Mouse (Mus musculus): Measurements from ENCODE around the gene Dmac2. TPM values are rescaled to one million over a fixed set of nuclear protein-coding genes. Genes with fewer than 3 reads are reported as not detected.

The Dmac2 gene
- polyA plus RNA-seq, 1 experiment from 2014 or later: 61.5 TPM

DNA sequence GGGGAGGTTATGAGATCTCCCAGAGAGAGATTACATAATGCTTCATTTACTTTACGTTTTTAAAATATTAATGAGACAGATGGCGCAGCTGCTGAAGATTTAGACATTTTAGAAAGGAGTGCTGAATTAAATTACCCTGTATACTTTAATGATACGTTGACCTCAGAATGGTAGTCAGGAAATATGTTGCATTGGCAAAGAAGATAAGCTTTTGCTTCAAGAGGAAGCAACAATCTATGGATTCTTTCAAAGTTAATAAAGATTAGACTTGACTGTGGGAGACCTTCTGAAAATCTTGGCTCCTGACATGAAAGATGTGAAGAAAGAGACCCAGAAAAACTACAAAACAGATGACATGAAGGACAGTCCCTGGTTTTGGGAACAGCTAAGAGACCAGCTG lies 25.4 kb upstream of the Dmac2 start:
- no peak overlapping the region for H3K9ac ChIP-seq
- 76% methylated on average over 3 of the region's 3 CpGs for WGBS
- no peak for ATAC-seq (replicated peaks; ENCODE audit: insufficient number of reproducible peaks, insufficient read depth, low FRiP score, low read depth)
- H3K4me2 ChIP-seq: no peak overlapping the region
- H3K27me3 ChIP-seq: no peaks in the 10 kb centered on the region; the same call in 1 of the 2 replicates
- H3K27ac ChIP-seq: no peak overlapping the region
- H3K4me1 ChIP-seq (replicated peaks): no peaks in the 10 kb centered on the region
- no peak overlapping the region for H3K4me3 ChIP-seq
- no peaks in the 10 kb centered on the region for H3K9me3 ChIP-seq (replicated peaks)
- no peaks in the 10 kb centered on the region for H3K36me3 ChIP-seq

DNA sequence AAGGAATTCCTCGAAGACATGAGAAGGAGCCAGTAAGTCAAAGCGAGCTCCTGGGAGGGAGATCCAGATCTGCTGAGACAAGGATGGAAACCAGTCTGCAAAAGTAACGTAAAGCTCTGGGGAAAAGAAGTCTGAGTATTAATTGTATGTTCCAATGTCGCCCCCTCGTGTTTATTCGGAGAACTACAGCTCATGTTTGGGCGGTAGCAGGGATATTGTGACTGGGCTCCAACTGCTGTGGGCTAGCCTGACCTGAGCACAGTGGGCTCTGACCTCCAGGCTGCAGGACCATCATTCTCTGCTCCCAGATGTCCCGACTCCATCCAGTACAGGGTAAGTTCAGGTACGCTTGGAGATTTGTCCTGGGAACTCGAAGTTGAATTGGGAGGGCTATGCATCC lies 19.6 kb upstream of the Dmac2 start:
- Histone ChIP-seq H3K9ac (no peak overlapping the region), H3K4me1 (replicated peaks) (no peaks in the 10 kb centered on the region), H3K9me3 (replicated peaks) (no peaks in the 10 kb centered on the region), H3K27me3 (no peaks in the 10 kb centered on the region; the same call in 1 of the 2 replicates), H3K4me3 (no peak overlapping the region), H3K4me2 (no peak overlapping the region), H3K27ac (no peak overlapping the region), H3K36me3 (no peaks in the 10 kb centered on the region)
- no peak for ATAC-seq (replicated peaks; ENCODE audit: insufficient number of reproducible peaks, insufficient read depth, low FRiP score, low read depth)
- WGBS: 11% methylated on average over 10 of the region's 10 CpGs

DNA sequence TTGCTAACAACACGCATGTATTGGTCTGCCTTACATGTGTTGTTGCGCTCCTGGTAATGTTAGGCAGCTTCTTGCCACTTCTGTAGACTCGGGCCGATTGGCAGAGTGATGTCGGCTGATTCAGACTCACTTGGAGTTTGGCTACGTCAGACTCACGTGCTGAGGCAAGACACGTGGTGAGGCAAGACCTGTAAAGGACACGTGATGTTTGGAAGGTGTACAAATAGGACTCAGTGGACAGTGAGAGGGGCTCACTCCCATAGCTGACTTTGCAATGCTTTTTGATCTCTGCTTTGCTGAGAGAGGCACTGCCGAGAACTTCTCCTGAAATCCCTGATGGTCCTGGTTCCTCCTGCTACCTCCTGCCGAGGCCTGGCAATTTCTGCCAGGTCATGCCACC lies 18.5 kb upstream of the Dmac2 start:
- H3K4me2 ChIP-seq: no peak overlapping the region
- H3K4me3 ChIP-seq: no peak overlapping the region
- 78% methylated on average over 11 of the region's 11 CpGs for WGBS
- no peak overlapping the region for H3K27ac ChIP-seq
- H3K27me3 ChIP-seq: no peaks in the 10 kb centered on the region; the same call in 1 of the 2 replicates
- H3K36me3 ChIP-seq: no peaks in the 10 kb centered on the region
- no peaks in the 10 kb centered on the region for H3K4me1 ChIP-seq (replicated peaks)
- ATAC-seq (replicated peaks; ENCODE audit: insufficient number of reproducible peaks, insufficient read depth, low FRiP score, low read depth): no peak
- no peaks in the 10 kb centered on the region for H3K9me3 ChIP-seq (replicated peaks)
- no peak overlapping the region for H3K9ac ChIP-seq

GRCm38 (mm10) chr7:25601346-25601745 lies 17.9 kb upstream of the Dmac2 start:
- H3K9me3 ChIP-seq (replicated peaks): no peaks in the 10 kb centered on the region
- no peak for ATAC-seq (replicated peaks; ENCODE audit: insufficient number of reproducible peaks, insufficient read depth, low FRiP score, low read depth)
- no peak overlapping the region for H3K4me3 ChIP-seq
- no peak overlapping the region for H3K9ac ChIP-seq
- no peak overlapping the region for H3K27ac ChIP-seq
- WGBS: 81% methylated on average over 16 of the region's 16 CpGs
- H3K4me2 ChIP-seq: no peak overlapping the region
- H3K36me3 ChIP-seq: no peaks in the 10 kb centered on the region
- H3K4me1 ChIP-seq (replicated peaks): no peaks in the 10 kb centered on the region
- no peaks in the 10 kb centered on the region; the same call in 1 of the 2 replicates for H3K27me3 ChIP-seq

- WGBS: 64% methylated on average over 4 of the region's 4 CpGs
- H3K27ac ChIP-seq: no peak overlapping the region
- no peaks in the 10 kb centered on the region for H3K36me3 ChIP-seq
- H3K9ac ChIP-seq: no peak overlapping the region
- no peaks in the 10 kb centered on the region for H3K9me3 ChIP-seq (replicated peaks)
- no peak for ATAC-seq (replicated peaks; ENCODE audit: insufficient number of reproducible peaks, insufficient read depth, low FRiP score, low read depth)
- H3K4me3 ChIP-seq: no peak overlapping the region
- no peaks in the 10 kb centered on the region for H3K4me1 ChIP-seq (replicated peaks)
- H3K27me3 ChIP-seq: no peaks in the 10 kb centered on the region
- no peak overlapping the region for H3K4me2 ChIP-seq
These were observed 12.6 kb upstream of the Dmac2 start for GRCm38 (mm10) chr7:25606625-25607063.

DNA sequence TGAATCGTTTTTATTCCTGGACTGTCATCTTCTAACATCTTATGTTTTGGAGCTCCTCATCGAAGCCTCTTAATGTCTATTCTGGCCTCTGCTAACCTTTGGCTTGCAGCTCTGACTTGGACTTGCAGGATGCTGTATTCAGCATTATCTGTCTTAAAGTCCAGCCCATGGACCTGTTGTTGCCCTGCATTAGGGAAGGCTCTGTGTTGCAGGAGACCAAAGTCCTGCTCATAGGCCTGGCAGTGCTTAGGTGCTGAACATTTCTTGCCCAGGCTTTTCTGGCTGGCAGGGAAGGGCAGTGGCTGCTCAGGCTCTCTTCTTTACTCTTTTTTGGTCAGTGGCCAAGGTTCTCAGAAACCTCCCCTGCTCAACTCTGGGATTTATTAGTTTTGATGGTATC lies 12.0 kb upstream of the Dmac2 start:
- no peak overlapping the region for H3K4me2 ChIP-seq
- no peaks in the 10 kb centered on the region for H3K9me3 ChIP-seq (replicated peaks)
- no peak overlapping the region for H3K9ac ChIP-seq
- no peaks in the 10 kb centered on the region for H3K36me3 ChIP-seq
- H3K4me1 ChIP-seq (replicated peaks): no peaks in the 10 kb centered on the region
- H3K4me3 ChIP-seq: no peak overlapping the region
- no peaks in the 10 kb centered on the region for H3K27me3 ChIP-seq
- 68% methylated on average over 2 of the region's 2 CpGs for WGBS
- H3K27ac ChIP-seq: no peak overlapping the region
- no peak for ATAC-seq (replicated peaks; ENCODE audit: insufficient number of reproducible peaks, insufficient read depth, low FRiP score, low read depth)

DNA sequence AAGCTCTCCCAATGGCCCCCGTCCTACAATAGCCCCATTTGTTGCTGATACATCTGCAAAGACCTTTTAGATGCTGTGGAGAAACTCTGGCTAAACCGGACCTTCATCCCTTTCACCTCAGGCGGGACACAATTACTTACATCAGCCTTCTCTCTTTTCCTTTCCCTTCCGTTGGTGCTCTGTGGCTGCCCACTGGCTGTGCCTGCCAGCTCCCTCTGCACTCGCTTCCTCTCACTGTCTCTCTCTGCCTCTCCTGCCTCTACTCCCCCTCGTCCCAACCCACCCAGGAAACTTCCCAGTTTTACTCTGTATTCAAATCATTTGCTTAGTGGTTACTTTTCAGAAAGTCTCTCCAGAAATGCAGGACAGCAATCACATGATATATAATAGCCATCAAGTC lies 9.2 kb upstream of the Dmac2 start:
- Histone ChIP-seq H3K4me3 (no peak overlapping the region), H3K4me2 (no peak overlapping the region), H3K9ac (no peak overlapping the region), H3K9me3 (replicated peaks) (no peaks in the 10 kb centered on the region), H3K27ac (no peak overlapping the region), H3K4me1 (replicated peaks) (no peaks in the 10 kb centered on the region), H3K36me3 (no peaks in the 10 kb centered on the region), H3K27me3 (0 out of 2 replicates have a peak, but pooled peaks cover under 1% of the 10 kb centered on the region)
- 30% methylated on average over 6 of the region's 6 CpGs for WGBS
- no peak for ATAC-seq (replicated peaks; ENCODE audit: insufficient number of reproducible peaks, insufficient read depth, low FRiP score, low read depth)

GRCm38 (mm10) chr7:25611501-25611900 lies 7.7 kb upstream of the Dmac2 start:
- Histone ChIP-seq H3K36me3 (no peaks in the 10 kb centered on the region), H3K9ac (no peak overlapping the region), H3K4me3 (no peak overlapping the region), H3K27ac (no peak overlapping the region), H3K9me3 (replicated peaks) (no peaks in the 10 kb centered on the region), H3K4me2 (no peak overlapping the region), H3K27me3 (0 out of 2 replicates have a peak, but pooled peaks cover 2% of the 10 kb centered on the region), H3K4me1 (replicated peaks) (no peaks in the 10 kb centered on the region)
- 46% methylated on average over 7 of the region's 7 CpGs for WGBS
- ATAC-seq (replicated peaks; ENCODE audit: insufficient number of reproducible peaks, insufficient read depth, low FRiP score, low read depth): no peak

DNA sequence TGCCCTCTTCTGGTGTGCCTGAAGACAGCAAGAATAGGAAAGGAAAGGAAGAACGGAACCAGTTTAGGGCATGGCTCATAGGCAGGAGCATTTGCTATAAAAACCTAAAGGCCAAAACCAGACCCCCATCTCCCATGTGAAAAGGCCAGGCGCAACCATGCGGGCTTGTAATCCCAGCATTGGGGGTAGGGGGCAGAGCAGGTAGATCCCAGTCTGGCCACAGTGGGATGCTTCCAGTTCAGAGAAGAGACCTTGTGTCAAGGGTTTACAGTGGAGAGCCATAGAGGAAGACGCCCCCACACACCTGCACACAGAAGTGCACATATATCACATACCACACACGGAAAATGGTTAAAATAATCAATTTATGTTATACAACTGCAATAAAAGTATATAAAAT lies 5.1 kb upstream of the Dmac2 start:
- Histone ChIP-seq H3K4me2 (no peak overlapping the region), H3K27ac (no peak overlapping the region), H3K9me3 (replicated peaks) (no peaks in the 10 kb centered on the region), H3K4me3 (no peak overlapping the region), H3K4me1 (replicated peaks) (peaks cover 2% of the 10 kb centered on the region; the same call in 1 of the 2 replicates), H3K36me3 (no peaks in the 10 kb centered on the region), H3K27me3 (0 out of 2 replicates have a peak, but pooled peaks cover 2% of the 10 kb centered on the region), H3K9ac (no peak overlapping the region)
- no peak for ATAC-seq (replicated peaks; ENCODE audit: insufficient number of reproducible peaks, insufficient read depth, low FRiP score, low read depth)
- 87% methylated on average over 5 of the region's 5 CpGs for WGBS

DNA sequence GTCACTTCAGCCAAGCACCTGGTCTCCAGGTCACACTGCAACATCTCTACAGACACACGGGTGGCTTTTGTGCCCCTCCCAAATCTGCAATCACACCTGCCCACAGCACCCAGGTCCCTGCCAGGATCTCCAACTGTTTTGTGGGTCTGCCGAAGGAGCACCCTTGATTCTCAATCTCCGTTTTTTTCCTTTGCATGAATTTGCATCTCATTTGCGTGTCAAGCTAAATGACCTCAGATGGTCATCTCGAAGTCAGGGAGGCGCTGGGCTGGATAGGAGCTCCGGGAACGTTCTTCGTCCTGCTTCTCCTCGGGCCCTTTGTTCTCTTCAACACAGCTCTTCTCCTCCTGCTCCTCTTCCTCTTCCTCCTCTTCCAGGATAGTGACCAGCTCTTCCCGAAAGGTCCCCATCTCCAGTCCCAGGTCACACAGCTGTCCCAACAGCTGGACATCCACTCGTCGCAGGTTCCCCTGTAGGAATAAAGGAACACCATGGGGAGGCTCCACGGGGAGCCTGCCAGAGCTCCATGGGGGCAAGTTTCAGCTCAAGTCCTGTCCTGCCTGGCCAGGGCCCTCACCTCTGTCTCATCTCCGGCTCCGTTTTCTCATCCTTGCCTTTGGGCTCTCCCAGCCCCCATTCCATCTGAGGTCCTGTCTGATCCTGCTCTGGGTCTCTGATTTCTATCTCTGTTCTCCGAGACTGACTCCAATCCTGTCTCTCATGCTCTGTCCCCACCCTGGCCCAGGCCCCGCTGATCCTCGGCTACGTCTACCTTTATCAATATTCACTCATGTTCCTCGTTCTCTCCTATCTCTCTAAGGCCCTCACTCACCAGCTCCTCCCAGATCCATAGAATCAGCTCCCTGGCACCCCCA lies 4.1 kb upstream of the Dmac2 start:
- no peak overlapping the region for H3K27ac ChIP-seq
- WGBS: 56% methylated on average over 21 of the region's 21 CpGs

DNA sequence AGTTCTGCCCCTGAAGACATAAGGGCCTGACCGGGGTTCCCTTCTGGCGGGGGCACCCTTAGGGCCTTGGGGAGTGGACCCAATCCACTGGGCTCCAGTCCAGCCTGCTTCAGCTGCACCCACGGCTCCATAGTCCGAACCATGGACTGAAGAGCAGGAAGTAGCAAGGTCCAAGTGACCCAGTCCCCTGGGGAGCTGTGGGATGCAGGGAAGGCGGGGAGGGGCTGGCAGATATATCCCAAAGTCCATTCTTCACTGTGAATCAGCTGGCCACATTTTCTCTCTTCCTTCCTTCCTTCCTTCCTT lies 3.6 kb upstream of the Dmac2 start, which contains the start of gene Erich4:
Erich4 (minus strand) TSS at position 187 of the 306 bp plus-strand sequence.
- H3K36me3 ChIP-seq: no peaks in the 10 kb centered on the region
- H3K9ac ChIP-seq: no peak within 1 kb of the TSS
- no peak for ATAC-seq (replicated peaks; ENCODE audit: insufficient number of reproducible peaks, insufficient read depth, low FRiP score, low read depth)
- 0 out of 2 replicates have a peak, but pooled peaks cover 2% of the 10 kb centered on the region for H3K27me3 ChIP-seq
- no peak within 1 kb of the TSS for H3K4me2 ChIP-seq
- no peaks in the 10 kb centered on the region for H3K9me3 ChIP-seq (replicated peaks)
- H3K27ac ChIP-seq: no peak within 1 kb of the TSS
- WGBS: 74% methylated on average over 5 of the region's 5 CpGs
- H3K4me3 ChIP-seq: no peak within 1 kb of the TSS
- H3K4me1 ChIP-seq (replicated peaks): peaks cover 9% of the 10 kb centered on the region

More for the DNA sequence above, 4.1 kb upstream of the Dmac2 start:
- Histone ChIP-seq H3K36me3 (no peaks in the 10 kb centered on the region), H3K9ac (no peak overlapping the region), H3K27me3 (0 out of 2 replicates have a peak, but pooled peaks cover 2% of the 10 kb centered on the region), H3K4me3 (no peak overlapping the region), H3K9me3 (replicated peaks) (no peaks in the 10 kb centered on the region), H3K4me2 (no peak overlapping the region), H3K4me1 (replicated peaks) (peaks cover 7% of the 10 kb centered on the region)
- no peak for ATAC-seq (replicated peaks; ENCODE audit: insufficient number of reproducible peaks, insufficient read depth, low FRiP score, low read depth)
